Mouse (Mus musculus): ENCODE measurements around the gene Mfsd14b.

- TF ChIP-seq CTCF (IDR thresholded peaks at IDR 0.05; ENCODE audit: extremely low read depth, insufficient read depth, insufficient read length, insufficient replicate concordance) (no peak), POLR2A (IDR thresholded peaks at IDR 0.05; ENCODE audit: low read depth, low read length) (no peak)
Measured at GRCm38 (mm10) chr13:65137789-65138188, 25.0 kb upstream of the Mfsd14b start, which contains the start of gene Olfr465-ps1.
